Mouse (Mus musculus) embryonic facial prominence, embryonic 12.5 days (tissue): ENCODE results near the gene Sh3glb2. TPM values are rescaled to one million over a fixed set of nuclear protein-coding genes. Genes with fewer than 3 reads are reported as not detected.

Source experiments
- ATAC-seq: fragments of 200-750 bp; cut with Nextera tagmentation; 2 replicates; pipeline ENCODE4 v1.8.0; 2017; ENCODE audit not compliant: insufficient number of reproducible peaks, insufficient read depth, low FRiP score, low TSS enrichment
- H3K27ac ChIP-seq: fragments of 300-500 bp; sonication (generic); 2 replicates; pipeline ENCODE4 v1.5.1; 2016; ENCODE audit warnings: mild to moderate bottlenecking
- H3K27me3 ChIP-seq: fragments of 300-500 bp; sonication (generic); 2 replicates; pipeline ENCODE4 v1.6.1; 2016; ENCODE audit warnings: mild to moderate bottlenecking, moderate library complexity
- H3K36me3 ChIP-seq: fragments of 300-500 bp; sonication (generic); 2 replicates; pipeline ENCODE4 v1.6.1; 2016; ENCODE audit warnings: mild to moderate bottlenecking
- H3K4me1 ChIP-seq: fragments of 300-500 bp; sonication (generic); 2 replicates; pipeline ENCODE4 v1.6.1; 2016
- H3K4me2 ChIP-seq: fragments of 300-500 bp; sonication (generic); replicated peaks from 2 replicates; pipeline ENCODE4 v1.6.1; 2016; ENCODE audit warnings: mild to moderate bottlenecking, moderate library complexity
- H3K4me3 ChIP-seq: fragments of 300-500 bp; sonication (generic); 2 replicates; pipeline ENCODE4 v1.5.1; 2016; ENCODE audit warnings: mild to moderate bottlenecking
- H3K9ac ChIP-seq: fragments of 300-500 bp; sonication (generic); 2 replicates; pipeline ENCODE4 v1.6.1; 2016; ENCODE audit warnings: mild to moderate bottlenecking, moderate library complexity
- H3K9me3 ChIP-seq: fragments of 300-500 bp; sonication (generic); 2 replicates; pipeline ENCODE4 v1.6.1; 2016; ENCODE audit warnings: mild to moderate bottlenecking, moderate library complexity
- WGBS: fragments of 180-500 bp; shearing (Covaris S2); methylation state at CpG from one replicate; pipeline ENCODE4 v1.1.7; 2016; 5-methylcytosine and 5-hydroxymethylcytosine counted together
- polyA plus RNA-seq: library from polyadenylated mRNA; unstranded; fragments of >200 nt; fragmentation: Nextera tagmentation; extraction: Ambion mirVana; gene quantifications from 2 replicates; pipeline ENCODE4 v1.2.1, GENCODE M21; 2016

Gene Sh3glb2
- polyA plus RNA-seq, 1 experiment from 2014 or later: 89.7 TPM

DNA sequence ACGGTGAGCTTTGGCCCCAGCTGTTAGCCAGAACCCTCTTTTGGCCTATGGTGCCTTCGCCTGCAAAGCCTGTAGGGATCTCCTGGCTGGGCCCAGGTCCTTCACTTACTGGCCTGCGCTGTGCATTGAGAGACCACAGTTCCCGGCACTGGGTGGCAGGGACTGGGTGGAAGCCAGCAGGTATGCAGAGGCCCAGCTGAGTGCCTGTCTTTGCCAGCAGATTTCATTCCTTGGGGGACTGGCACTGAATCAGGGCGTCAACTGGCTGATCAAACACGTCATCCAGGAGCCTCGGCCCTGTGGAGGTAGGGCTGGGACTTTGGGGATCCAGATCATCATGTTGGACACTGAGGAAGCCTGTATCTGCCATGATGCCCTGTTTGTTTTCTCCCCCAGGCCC is 36.6 kb upstream of the Sh3glb2 start:
- ATAC-seq: no peak
- H3K27me3 ChIP-seq: no peaks in the 10 kb centered on the region
- no peak overlapping the region for H3K27ac ChIP-seq
- H3K9ac ChIP-seq: no peak overlapping the region
- no peak overlapping the region for H3K4me3 ChIP-seq
- 92% methylated on average over 7 of the region's 7 CpGs for WGBS
- no peak overlapping the region for H3K4me2 ChIP-seq
- H3K9me3 ChIP-seq: no peaks in the 10 kb centered on the region
- peaks cover 43% of the 10 kb centered on the region for H3K36me3 ChIP-seq
- peaks cover 11% of the 10 kb centered on the region for H3K4me1 ChIP-seq

DNA sequence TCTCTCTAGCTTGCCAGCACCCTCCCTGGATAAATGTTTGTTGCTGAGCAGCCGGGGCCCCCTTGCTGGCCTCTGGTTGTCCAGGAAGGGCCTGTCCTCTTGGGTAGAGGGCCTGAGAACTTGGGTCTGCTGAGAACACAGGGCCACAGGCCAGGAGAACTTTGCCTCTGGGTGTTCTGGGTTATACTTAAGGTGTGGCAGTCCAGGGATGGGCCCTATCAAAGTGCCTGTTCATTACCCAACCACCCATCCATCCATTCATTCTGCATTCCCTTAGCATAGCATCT is 34.2 kb upstream of the Sh3glb2 start:
- Histone ChIP-seq H3K36me3 (peaks cover 24% of the 10 kb centered on the region), H3K4me2 (peak overlapping the region; percentile 95), H3K4me1 (peaks cover 14% of the 10 kb centered on the region), H3K4me3 (peak overlapping the region; percentile 81), H3K27ac (peak overlapping the region; percentile 85), H3K9me3 (no peaks in the 10 kb centered on the region), H3K9ac (peak overlapping the region; percentile 83), H3K27me3 (no peaks in the 10 kb centered on the region)
- WGBS: 64% methylated on average over 1 of the region's 1 CpGs
- no peak for ATAC-seq

DNA sequence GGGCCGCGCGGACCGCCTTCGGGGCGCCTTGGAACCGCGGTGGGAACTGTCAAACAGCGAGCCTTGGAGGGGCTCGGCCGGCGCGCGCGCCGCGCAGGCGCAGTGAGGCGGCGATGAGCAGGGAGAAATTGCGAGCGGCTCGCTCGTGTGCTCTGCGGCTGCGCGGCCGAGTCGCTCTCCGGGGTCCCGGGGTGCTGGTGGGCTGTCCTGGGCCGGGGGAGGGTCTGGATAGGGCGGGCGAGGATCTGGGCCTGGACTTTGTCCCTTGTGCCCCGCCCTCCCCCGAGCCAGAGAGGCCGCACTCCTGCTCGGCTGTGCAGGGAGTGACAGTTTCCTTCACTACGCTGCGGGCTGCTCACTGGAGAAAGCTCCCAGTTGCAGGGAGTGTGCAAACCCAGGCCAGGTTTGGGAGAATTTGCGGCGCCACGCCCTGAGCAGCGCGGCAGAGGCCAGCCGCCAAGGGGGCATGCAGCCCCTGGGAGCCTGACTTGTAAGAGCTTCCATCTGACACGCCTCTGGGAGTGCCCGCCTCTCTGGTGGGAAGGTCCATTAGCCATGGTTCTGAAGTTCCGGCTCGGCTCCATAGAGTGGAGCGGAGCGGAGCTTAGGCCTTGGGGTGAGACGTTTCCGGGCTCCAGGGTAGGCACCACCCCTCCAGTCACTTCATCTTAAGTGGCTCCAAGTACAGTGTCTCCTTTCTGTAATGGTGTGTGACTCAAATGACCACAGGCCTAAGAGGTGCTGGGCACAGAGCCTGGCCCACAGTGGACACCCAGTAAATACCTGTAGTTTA is 33.6 kb upstream of the Sh3glb2 start:
- peak overlapping the region; percentile 95 for H3K4me2 ChIP-seq
- H3K9me3 ChIP-seq: no peaks in the 10 kb centered on the region
- H3K4me1 ChIP-seq: peaks cover 14% of the 10 kb centered on the region
- H3K36me3 ChIP-seq: peaks cover 18% of the 10 kb centered on the region
- peak; percentile 65 for ATAC-seq
- peak overlapping the region; percentile 85 for H3K27ac ChIP-seq
- H3K9ac ChIP-seq: peak overlapping the region; percentile 83
- H3K27me3 ChIP-seq: no peaks in the 10 kb centered on the region
- peak overlapping the region; percentile 81 for H3K4me3 ChIP-seq
- 2% methylated on average over 48 of the region's 54 CpGs for WGBS

DNA sequence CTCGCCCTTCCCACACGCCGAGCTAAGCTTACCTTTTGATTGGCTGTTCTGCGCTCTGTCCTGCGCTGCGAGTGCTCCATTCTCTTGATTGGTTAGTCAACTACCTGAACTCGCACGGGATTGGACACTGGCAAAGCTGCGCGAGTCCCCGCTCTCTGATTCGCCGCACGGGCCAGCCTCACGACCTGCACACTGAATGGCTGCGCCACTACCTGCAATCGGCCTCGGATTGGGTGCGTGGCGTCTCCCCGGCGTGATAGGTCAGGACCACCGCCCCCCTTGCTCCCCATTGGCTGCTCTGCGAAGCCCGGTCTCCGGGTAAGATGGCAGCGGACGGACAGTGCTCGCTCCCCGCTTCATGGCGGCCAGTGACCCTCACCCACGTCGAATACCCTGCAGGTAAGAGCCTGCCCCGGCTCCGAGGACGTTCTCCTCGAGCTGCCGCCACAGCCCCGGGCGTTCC is 33.0 kb upstream of the Sh3glb2 start, which contains the start of gene Dolpp1:
Gene Dolpp1, plus strand, starts transcription at position 141 of the 463 bp plus-strand sequence.
- Histone ChIP-seq H3K4me1 (peaks cover 14% of the 10 kb centered on the region), H3K4me3 (peak within 1 kb of the TSS; percentile 81), H3K36me3 (peaks cover 12% of the 10 kb centered on the region), H3K27ac (peak within 1 kb of the TSS; percentile 85), H3K27me3 (no peaks in the 10 kb centered on the region), H3K9ac (peak within 1 kb of the TSS; percentile 83), H3K4me2 (peak within 1 kb of the TSS; percentile 95), H3K9me3 (no peaks in the 10 kb centered on the region)
- ATAC-seq: peak; percentile 99
- under 1% methylated on average over 40 of the region's 40 CpGs for WGBS

DNA sequence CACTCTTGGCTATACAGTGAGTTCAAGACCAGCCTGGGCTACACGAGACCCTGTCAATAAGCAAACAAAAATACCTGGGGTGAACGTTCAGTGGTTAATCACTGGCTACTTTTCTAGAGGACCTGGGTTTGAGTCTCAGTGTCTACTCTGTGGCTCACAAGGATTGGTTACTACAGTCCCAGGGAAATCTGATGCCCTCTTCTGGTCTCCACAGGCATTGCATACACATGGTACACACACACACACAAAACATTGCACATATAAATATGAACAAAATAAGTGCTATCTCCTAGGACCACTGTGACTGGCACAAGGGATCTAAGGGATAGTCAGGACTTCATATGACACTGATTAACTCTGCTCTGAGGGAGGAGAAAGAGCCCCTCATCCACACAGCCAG is 29.9 kb upstream of the Sh3glb2 start:
- Histone ChIP-seq H3K4me3 (no peak overlapping the region), H3K4me1 (peaks cover 14% of the 10 kb centered on the region), H3K9me3 (no peaks in the 10 kb centered on the region), H3K4me2 (no peak overlapping the region), H3K27ac (no peak overlapping the region), H3K36me3 (peaks cover 9% of the 10 kb centered on the region), H3K9ac (no peak overlapping the region), H3K27me3 (no peaks in the 10 kb centered on the region)
- no peak for ATAC-seq
- WGBS: 90% methylated on average over 2 of the region's 2 CpGs

DNA sequence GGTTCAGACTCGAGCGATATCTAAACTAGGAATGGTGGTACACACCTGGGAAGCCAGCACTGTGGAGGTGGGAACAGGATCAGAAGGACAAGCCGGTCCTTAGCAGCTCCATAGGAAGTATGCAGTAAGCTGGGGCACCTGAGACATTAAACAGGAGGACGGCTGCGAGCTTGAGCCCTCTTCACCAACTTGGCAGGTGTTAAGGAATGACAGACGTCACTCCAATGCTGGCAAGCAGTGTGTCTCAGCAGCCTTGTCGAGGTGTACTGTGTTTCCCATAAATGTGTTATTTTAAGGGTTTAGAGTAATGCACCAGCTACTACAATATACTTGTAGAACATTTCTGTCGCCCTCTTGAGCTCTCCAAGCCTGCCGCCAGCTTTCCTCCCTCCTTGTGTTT is 27.8 kb upstream of the Sh3glb2 start:
- ATAC-seq: no peak
- Histone ChIP-seq H3K4me2 (no peak overlapping the region), H3K36me3 (peaks cover 30% of the 10 kb centered on the region), H3K4me3 (no peak overlapping the region), H3K27me3 (no peaks in the 10 kb centered on the region), H3K27ac (no peak overlapping the region), H3K9me3 (no peaks in the 10 kb centered on the region), H3K4me1 (peaks cover 5% of the 10 kb centered on the region; the same call in 1 of the 2 replicates), H3K9ac (no peak overlapping the region)
- WGBS: 81% methylated on average over 9 of the region's 9 CpGs

DNA sequence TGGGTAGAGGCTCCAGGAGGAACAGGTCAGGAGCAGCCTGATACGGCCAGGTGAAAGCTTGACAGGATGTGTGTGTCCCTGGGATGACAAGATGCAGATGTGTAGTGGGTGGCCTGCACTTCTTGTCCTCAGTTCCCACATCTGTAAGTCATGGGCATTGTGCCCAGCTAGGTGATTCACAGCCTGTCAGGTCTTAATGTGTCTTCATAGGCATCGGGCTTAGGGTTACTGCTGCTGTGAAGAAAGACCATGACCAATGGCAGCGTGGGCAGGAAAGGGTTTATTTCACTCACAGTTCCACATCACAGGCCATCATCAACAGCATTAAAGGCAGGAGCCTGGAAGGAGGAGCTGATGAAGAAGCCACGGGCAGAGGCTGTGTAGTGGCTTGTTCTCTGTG is 26.5 kb upstream of the Sh3glb2 start:
- Histone ChIP-seq H3K9ac (no peak overlapping the region), H3K4me1 (peaks cover 2% of the 10 kb centered on the region; the same call in 1 of the 2 replicates), H3K36me3 (peaks cover 43% of the 10 kb centered on the region), H3K4me2 (no peak overlapping the region), H3K27me3 (no peaks in the 10 kb centered on the region), H3K9me3 (no peaks in the 10 kb centered on the region), H3K27ac (no peak overlapping the region), H3K4me3 (no peak overlapping the region)
- no peak for ATAC-seq
- 87% methylated on average over 4 of the region's 4 CpGs for WGBS

DNA sequence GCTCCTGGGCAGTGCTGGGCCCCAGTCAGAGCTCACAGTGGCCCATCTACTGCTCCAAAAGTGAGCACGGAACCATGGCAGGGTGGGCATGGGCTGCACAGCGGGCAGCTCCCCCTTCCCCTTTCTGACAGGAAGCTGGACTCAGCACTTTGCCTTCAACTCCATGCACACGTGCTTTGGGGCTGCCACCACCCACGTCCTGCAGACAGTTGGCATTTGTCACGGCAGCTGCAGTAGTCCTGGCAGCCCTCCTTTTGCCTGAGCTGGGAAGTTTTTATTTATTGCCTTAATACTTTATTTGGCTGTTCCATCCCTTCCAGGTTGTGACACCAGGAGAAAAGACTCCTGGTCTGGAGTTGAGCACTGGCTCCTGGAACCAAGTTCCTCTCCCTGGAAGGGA is 25.7 kb upstream of the Sh3glb2 start:
- ATAC-seq: no peak
- Histone ChIP-seq H3K4me2 (no peak overlapping the region), H3K27me3 (no peaks in the 10 kb centered on the region), H3K9ac (no peak overlapping the region), H3K36me3 (peaks cover 49% of the 10 kb centered on the region), H3K9me3 (no peaks in the 10 kb centered on the region), H3K4me1 (no peaks in the 10 kb centered on the region), H3K27ac (no peak overlapping the region), H3K4me3 (no peak overlapping the region)
- 83% methylated on average over 5 of the region's 5 CpGs for WGBS

DNA sequence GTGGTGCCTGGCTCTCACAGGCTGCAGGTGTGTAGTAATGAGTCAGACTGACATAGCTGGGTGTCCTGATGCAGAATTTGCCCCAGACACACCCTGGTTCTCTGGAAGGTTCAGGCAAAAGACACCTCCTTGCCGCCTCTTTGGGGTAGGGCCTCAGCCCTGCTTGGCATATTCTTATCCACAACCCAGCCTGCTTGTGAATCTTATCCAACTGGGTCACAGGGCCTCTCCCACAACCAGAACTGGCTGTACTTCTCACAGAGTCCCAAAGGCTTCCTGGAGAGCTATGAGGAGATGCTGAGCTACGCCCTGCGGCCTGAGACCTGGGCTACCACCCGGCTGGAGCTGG is 22.2 kb upstream of the Sh3glb2 start:
- WGBS: 91% methylated on average over 4 of the region's 4 CpGs
- Histone ChIP-seq H3K4me3 (no peak overlapping the region), H3K4me2 (no peak overlapping the region), H3K9me3 (no peaks in the 10 kb centered on the region), H3K36me3 (peaks cover 83% of the 10 kb centered on the region), H3K4me1 (no peaks in the 10 kb centered on the region), H3K9ac (no peak overlapping the region), H3K27me3 (no peaks in the 10 kb centered on the region), H3K27ac (no peak overlapping the region)
- no peak for ATAC-seq

DNA sequence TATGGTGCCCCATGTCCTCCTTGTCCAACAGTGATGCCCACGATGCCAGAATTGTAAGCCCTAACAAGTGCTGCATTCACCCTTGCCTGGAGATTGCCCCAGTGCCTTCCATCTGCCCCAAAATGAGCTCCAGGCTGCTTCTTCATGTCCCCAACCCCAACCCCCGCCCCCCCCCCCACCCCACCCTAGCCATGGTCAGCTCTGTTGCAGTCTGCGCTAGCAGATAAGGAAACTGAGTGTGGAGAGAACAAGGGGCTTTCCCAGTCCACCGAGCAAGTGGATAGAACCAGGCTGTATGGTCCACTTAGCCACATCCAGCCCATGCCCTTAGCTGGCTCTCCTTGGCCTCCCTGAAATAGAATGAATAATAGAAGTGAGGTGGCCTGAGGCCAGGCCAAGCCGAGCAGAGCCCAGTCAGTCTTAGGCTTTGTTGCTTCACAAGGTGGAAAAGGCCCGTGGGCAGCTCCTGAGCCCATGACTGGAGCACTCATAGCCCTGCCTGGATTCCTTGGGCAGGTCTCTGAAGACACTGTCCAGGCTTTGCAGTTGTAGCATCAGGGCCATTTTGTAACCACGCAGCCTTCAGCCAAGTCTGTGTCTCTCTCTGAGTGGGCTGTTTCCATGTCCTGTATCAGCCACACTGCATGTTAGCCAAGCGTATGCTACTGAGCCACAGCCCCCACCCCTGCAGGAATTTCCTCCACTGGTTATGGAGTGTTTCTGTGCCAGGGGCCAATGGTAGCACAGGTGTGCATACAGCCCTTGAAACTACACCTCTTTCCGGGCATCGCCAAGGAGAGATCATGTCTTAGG is 21.6 kb upstream of the Sh3glb2 start:
- Histone ChIP-seq H3K9me3 (no peaks in the 10 kb centered on the region), H3K9ac (no peak overlapping the region), H3K27me3 (no peaks in the 10 kb centered on the region), H3K4me3 (no peak overlapping the region), H3K27ac (no peak overlapping the region), H3K36me3 (peaks cover 89% of the 10 kb centered on the region), H3K4me1 (no peaks in the 10 kb centered on the region), H3K4me2 (no peak overlapping the region)
- 88% methylated on average over 10 of the region's 10 CpGs for WGBS
- no peak for ATAC-seq

DNA sequence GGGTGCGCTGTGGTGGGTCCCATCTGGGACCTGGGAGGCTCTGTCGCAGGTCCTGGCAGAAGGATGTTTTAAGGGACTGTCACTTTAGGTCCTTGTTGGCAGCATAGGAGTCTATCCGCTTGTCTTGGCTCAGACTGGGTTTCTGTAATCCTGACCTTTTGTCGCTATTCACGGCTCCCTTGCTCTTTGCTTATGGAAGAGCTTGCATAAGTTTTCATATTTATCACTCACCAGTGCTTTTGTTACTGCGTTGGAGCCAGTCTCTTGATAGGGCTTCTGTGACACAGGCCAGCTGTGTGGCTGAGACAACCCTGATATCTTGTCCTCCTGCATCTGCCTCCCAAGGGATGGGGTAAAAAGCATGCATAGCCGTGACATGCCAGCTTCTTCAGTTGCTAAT is 20.2 kb upstream of the Sh3glb2 start:
- Histone ChIP-seq H3K4me1 (no peaks in the 10 kb centered on the region), H3K9me3 (no peaks in the 10 kb centered on the region), H3K9ac (no peak overlapping the region), H3K4me2 (no peak overlapping the region), H3K36me3 (peaks cover 92% of the 10 kb centered on the region), H3K27ac (no peak overlapping the region), H3K27me3 (no peaks in the 10 kb centered on the region), H3K4me3 (no peak overlapping the region)
- 86% methylated on average over 7 of the region's 7 CpGs for WGBS
- ATAC-seq: no peak

DNA sequence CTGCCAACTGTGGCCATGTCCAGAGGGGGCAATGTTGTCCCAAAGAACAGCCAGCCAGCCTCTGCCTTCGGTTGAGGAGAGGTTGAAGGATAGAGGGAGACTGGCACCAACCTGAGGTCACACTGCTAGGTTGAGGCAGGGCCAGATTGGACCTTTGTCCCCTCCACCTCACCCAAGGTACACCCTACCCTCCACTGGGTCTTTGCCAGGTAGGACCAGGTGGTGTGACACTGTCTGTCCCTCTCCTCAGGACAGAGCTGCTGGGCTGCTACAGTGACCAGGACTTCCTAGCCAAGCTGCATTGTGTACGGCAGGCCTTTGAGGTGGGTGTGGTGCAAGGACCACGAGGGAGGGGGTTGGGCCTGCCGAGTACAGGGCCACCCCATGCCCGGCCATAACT is 18.6 kb upstream of the Sh3glb2 start:
- no peaks in the 10 kb centered on the region for H3K27me3 ChIP-seq
- no peak overlapping the region for H3K4me2 ChIP-seq
- H3K4me3 ChIP-seq: no peak overlapping the region
- H3K27ac ChIP-seq: no peak overlapping the region
- no peaks in the 10 kb centered on the region for H3K4me1 ChIP-seq
- peaks cover 92% of the 10 kb centered on the region for H3K36me3 ChIP-seq
- WGBS: 79% methylated on average over 5 of the region's 5 CpGs
- no peak; the same call in 1 of the 2 replicates for ATAC-seq
- no peak overlapping the region for H3K9ac ChIP-seq
- no peaks in the 10 kb centered on the region for H3K9me3 ChIP-seq
